Mouse (Mus musculus): ENCODE measurements around the gene Dop1a.

Dop1a gene

GRCm38 (mm10) chr9:86573616-86574303, 106.8 kb downstream of the Dop1a start:
- in situ Hi-C loops (cut with MseI, MboI) = loop anchor here (5.0 to 10.0 kb wide), 2 partner anchors 106 to 109 kb away; partner anchors contain the start of genes Dop1a (in 2 of the 2) and Ube2cbp (in 1 of the 2)

GRCm38 (mm10) chr9:86575178-86575577, 108.2 kb downstream of the Dop1a start:
- in situ Hi-C loops (cut with MseI, MboI) = loop anchor here in 1 of 2 experiments (10.0 kb wide), 1 partner anchor 110 kb away; the partner anchor contains the start of genes Dop1a and Ube2cbp

- in situ Hi-C loops (cut with MseI, MboI) = loop anchor here in 1 of 2 experiments (10.0 kb wide), 1 partner anchor 115 kb away; the partner anchor contains the start of genes Dop1a and Ube2cbp
These were observed 112.7 kb downstream of the Dop1a start for GRCm38 (mm10) chr9:86579657-86580056.

GRCm38 (mm10) chr9:86583740-86584139, 116.8 kb downstream of the Dop1a start:
- in situ Hi-C loops (cut with MseI, MboI) = no loop called here

GRCm38 (mm10) chr9:86587019-86587795, 120.3 kb downstream of the Dop1a start:
- in situ Hi-C loops (cut with MseI, MboI) = no loop called here

GRCm38 (mm10) chr9:86592676-86593668, 126.0 kb downstream of the Dop1a start:
- in situ Hi-C loops (cut with MseI, MboI) = loop anchor here in 1 of 2 experiments (10.0 kb wide), 1 partner anchor 202 kb away; no protein-coding TSS in a partner anchor

GRCm38 (mm10) chr9:86594357-86594767, 127.4 kb downstream of the Dop1a start:
- in situ Hi-C loops (cut with MseI, MboI) = loop anchor here in 1 of 2 experiments (10.0 kb wide), 1 partner anchor 200 kb away; no protein-coding TSS in a partner anchor

GRCm38 (mm10) chr9:86596983-86597382, 130.0 kb downstream of the Dop1a start:
- in situ Hi-C loops (cut with MseI, MboI) = loop anchor here in 1 of 2 experiments (10.0 kb wide), 1 partner anchor 198 kb away; no protein-coding TSS in a partner anchor

GRCm38 (mm10) chr9:86599723-86600303, 132.9 kb downstream of the Dop1a start:
- in situ Hi-C loops (cut with MseI, MboI) = loop anchor here in 1 of 2 experiments (10.0 kb wide), 1 partner anchor 195 kb away; no protein-coding TSS in a partner anchor
